Mouse (Mus musculus): ENCODE results near the gene Cd81.

The Cd81 gene

DNA sequence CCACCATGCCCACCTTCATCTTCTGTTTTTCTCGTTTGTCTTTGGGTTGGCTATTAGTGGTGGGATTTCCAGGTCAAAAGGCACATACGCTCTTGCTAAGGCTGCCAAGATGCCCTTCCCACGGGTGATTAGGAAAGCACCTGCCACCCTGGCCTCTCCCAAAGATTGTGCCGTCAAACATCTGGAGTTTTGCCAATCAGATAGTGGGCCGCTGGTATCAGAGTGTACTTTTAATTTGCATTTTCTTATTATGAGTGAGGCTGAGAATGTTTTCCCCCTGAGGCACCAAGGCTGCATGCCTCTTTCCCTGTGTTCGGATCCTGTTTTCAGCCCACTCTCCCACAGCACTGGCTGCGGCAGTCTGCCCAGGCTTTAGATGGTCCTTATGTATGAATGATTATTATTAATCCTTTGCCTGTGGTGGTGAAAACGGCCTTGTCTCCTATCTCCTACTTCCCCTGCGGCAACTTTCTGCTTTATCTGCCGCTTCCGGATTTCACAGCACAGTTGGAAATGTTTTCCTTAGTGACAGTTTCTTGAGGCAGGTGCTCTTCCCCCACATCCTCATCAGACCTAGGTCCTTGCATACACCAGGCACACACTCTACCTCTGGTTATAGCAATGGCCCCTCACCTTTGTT is 52.8 kb downstream of the Cd81 start:
- no peak; the same call in 1 of the 2 replicates for TF ChIP-seq GATA4 (IDR thresholded peaks at IDR 0.05; ENCODE audit: insufficient replicate concordance, low read length)

DNA sequence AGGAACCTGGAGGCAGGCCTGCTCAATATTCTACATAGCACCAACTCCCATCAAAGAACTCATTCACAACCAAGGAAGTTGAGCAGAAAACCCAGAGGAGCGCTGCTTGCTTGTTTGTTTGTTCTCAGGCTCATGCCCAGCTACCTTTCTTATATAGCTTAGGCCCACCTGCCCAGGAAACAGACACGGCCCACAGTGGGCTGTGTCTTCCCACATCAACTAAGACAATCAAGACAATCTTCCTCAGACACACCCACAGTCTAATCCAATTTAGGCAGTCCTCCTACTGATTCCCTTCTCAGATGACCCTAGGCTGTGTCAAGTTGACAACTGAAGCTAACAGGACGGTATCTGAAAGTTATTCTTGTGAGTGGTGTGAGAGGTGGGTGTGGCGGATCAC is 53.5 kb downstream of the Cd81 start, which contains the start of gene Kcnq1:
Kcnq1 (plus strand) TSS at position 301 of the 400 bp plus-strand sequence.
- TF ChIP-seq GATA4 (IDR thresholded peaks at IDR 0.05; ENCODE audit: insufficient replicate concordance, low read length): no peak

DNA sequence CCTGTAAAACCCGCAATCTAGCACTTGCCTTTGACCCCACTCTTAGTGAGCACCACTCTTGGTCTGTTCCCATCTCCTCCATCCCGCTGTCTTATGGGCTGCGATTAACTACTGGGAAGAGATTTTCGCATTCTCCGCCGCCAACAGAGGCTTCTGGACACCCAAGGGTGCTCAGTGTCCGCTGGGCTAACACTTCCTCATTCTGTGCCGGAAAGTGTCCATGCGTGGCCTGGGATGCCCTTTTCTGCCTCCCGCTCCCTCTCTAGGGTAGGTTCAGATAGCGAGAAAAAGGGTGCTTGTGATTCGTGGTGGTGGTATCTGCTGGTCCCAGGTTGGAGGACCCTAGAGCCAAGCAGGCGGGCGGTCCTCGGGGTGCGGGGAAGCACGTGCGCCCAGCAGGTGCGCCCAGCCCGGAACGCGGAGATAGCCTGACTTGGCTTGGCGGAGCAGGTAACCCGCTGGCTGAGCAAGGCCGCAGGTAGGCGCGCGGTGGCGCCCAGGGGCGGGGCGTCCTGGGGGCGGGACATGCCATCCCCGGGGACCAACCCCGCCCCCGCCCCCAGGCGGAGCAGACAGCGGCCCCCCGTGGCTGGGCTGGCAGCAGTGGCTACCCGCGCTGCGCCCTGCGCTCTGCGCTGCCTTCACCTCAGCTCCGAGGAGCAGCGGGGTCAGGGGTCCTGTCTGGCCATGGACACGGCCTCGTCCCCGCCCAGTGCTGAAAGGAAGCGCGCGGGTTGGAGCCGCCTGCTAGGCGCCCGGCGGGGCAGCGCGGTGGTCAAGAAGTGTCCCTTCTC is 54.3 kb downstream of the Cd81 start:
- no peak for TF ChIP-seq GATA4 (IDR thresholded peaks at IDR 0.05; ENCODE audit: insufficient replicate concordance, low read length)

DNA sequence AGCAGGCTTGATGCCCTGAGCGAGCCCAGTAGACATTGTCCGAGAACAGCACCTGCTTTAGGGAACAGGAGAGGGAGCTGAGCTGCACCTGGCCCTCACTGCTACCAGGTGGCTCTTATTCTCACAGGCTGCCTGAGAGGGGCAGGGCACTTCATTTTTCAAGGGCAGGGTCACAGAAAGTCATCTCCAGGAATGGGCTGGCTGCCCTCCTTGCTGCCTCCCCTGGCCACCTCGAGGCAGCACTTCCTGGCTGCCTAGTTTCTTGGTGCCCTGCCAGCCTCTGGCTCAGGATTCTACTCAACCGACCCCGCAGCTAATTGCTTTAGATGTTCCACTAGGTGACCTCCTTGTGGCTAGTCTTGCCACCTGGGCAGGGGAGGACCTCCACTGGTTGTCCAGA is 55.7 kb downstream of the Cd81 start:
- TF ChIP-seq GATA4 (IDR thresholded peaks at IDR 0.05; ENCODE audit: insufficient replicate concordance, low read length): no peak

DNA sequence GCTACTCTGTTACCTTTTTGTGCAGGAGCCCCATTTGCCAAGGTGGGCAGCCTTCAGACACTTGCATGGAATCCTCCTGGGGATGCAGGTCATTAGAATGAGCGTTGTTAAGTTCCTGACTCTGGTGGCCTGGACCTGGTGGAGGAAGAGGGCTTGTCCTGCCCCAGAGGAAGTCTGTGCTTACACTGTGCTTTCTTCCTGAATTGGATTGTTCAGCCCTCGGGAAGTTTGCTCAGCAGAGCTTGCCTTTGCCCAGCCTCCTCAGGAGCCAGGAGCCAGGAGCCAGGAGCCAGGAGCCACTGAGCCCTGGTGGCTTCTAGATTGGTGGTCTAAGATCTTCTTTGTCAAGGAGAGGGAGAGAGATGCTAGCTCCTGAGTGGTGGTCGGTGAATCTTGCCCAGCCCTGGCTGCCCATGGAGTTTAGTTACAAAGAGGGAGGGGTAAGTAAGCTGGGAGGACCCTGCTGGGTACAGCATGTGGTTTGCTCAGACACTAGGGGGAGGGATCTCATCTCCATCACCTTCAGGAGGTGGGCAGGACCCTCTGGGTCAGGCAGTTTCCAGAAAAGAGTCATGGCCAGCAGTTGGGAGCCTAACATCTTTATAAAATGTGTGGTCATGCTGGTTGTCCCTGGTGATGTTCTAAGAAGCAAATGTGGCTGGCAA is 56.6 kb downstream of the Cd81 start:
- TF ChIP-seq GATA4 (IDR thresholded peaks at IDR 0.05; ENCODE audit: insufficient replicate concordance, low read length): no peak

DNA sequence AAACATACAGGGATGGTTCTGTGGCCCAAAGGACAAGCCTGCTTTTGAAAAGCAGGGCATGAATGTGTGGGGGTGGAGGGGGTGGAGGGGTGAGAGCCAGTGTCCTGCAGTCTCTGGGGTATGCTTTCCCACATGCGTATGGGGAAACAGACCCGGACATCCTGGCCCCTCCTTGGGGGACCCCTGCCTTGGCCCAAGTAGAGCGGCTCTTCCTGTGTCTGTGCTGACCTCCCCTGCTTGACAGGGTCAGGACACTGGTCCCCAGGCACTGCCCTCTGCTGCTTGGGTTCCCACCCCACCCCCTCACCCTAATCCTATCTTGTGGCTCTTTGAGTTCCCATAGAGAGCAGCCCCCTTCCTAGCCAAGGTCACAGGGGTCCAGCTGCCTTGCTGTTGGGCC is 57.2 kb downstream of the Cd81 start:
- no peak for TF ChIP-seq GATA4 (IDR thresholded peaks at IDR 0.05; ENCODE audit: insufficient replicate concordance, low read length)

DNA sequence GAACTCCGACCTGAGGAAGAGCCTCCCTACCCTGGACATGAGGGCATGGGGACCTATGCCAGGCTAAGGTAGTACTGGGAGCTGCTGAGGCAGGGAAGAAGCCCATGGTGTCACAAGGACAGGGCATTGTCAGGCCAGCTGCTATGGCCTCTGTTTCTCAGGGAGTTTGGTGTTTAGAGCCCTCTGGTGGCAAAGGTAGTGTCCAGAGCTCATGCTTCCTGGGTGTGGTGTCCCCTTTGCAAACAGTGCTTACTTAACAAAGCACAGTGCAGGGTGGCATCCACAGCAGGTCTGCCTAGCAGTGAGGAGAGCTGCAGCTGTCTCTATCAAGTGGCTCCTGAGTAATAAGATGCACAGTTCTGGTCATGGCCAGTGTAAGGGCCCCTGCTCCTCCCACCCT is 58.3 kb downstream of the Cd81 start:
- no peak for TF ChIP-seq GATA4 (IDR thresholded peaks at IDR 0.05; ENCODE audit: insufficient replicate concordance, low read length)

DNA sequence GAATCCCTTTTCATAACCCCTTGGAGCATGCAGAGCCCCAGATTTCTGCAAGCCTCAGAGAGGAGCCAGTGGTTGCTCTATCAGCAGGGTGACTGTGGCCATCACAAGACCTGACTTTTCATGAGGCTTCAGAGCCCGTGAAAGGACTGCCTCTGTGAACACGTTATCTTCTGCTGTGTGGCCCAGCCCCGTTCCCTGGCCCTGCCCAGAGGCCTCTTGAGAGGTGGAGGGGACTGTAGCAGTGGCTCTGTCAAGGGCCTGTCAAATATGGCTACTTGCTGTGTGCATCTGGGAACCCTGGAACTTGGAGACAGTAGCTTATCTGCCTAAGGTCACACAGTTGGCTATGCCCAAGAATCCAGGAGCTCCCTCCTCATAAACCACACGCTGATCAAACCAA is 59.2 kb downstream of the Cd81 start:
- TF ChIP-seq GATA4 (IDR thresholded peaks at IDR 0.05; ENCODE audit: insufficient replicate concordance, low read length): no peak

DNA sequence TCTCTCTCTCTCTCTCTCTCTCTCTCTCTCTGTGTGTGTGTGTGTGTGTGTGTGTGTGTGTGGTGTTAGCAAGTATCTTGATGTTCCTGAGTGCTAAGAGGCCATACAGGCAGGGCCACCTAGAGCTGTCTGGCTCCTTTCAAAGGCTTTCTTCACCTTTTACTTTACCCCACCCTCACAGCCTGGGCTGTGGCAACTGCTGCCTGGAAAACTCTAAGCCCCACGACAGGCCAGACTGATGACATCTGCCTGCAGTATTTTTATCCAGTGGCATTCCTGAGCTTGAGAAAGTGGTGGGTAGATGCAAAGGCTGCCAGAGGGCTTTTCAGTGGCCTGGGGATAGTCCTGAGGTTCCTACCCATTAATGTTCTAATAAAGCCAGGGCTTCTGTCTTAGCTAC is 59.9 kb downstream of the Cd81 start:
- no peak for TF ChIP-seq GATA4 (IDR thresholded peaks at IDR 0.05; ENCODE audit: insufficient replicate concordance, low read length)

DNA sequence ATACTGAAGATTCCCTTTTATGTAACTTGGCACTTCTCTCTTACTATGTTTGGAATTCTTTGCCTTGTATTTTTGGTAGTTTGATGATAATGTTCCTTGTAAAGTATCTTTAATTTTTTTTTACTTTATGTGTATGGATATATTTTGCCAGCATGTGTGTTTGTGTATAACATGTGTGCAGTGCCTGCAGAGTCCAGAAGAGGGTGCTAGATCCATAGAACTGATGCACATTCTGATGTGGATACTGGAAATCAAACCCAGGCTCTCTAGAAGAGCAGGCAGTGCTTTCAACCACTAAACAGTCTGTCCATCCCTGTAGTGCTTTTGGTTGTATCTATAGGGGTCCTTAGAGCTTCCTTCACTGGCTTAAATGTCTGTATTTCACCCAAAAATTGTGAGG is 62.2 kb downstream of the Cd81 start:
- no peak for TF ChIP-seq GATA4 (IDR thresholded peaks at IDR 0.05; ENCODE audit: insufficient replicate concordance, low read length)

DNA sequence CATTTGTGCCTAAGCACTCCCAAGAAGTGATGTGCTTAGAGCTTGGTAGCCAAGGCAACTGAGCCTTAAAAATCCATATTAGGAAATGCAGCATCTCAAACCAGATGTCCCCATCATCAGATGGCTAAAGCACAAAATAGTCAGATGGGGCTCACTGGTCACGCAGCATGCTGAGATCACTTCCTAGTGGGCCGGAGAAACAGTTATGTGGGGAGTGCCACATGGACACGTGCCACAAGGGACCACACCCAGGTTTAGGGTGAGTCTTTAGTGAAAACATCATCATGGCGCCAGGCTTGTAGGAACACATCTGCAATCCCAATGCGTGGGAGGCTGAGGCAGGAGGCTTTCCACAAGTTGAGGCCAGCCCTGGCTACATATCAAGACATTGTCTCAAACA is 64.0 kb downstream of the Cd81 start:
- no peak for TF ChIP-seq GATA4 (IDR thresholded peaks at IDR 0.05; ENCODE audit: insufficient replicate concordance, low read length)

Measured in liver, adult (tissue).